Comparison of ENCODE assay signal across 15 mouse cellular contexts in genomic region chr8:47134736-47135135, GRCm38 (mm10).
A peak's percentile ranks its signal among the peaks of the same experiment; 100 is the strongest.
DNase-seq lines count a peak whose midpoint lies in the region; ATAC-seq and TF ChIP-seq lines count a peak whose summit lies in the region.
"Had no signal": no experiment of that assay in that cellular context is flagged by ENCODE, and none has a peak within 500 bp of the region (broad histone marks: within the 10 kb centered on the region; RNA-seq: fewer than 3 reads in every experiment).

No protein-coding gene starts in this region.

- 42% methylated on average over 11 of the region's 11 CpGs for WGBS in heart, postnatal 0 days
- WGBS in heart, embryonic 10.5 days = 45% methylated on average over 11 of the region's 11 CpGs
- 23% methylated on average over 11 of the region's 11 CpGs for WGBS in lung, embryonic 15.5 days
- 56% methylated on average over 11 of the region's 11 CpGs for WGBS in lung, adult 2 months
- 27% methylated on average over 11 of the region's 11 CpGs for WGBS in embryonic facial prominence, embryonic 11.5 days
- WGBS in limb, embryonic 15.5 days = 25% methylated on average over 11 of the region's 11 CpGs

- H3K36me3 ChIP-seq in heart, postnatal 0 days (replicated peaks; ENCODE audit: control insufficient read depth, insufficient read depth, low read length) = no peaks in the 10 kb centered on the region
- H3K36me3 ChIP-seq in heart, embryonic 10.5 days = no peaks in the 10 kb centered on the region
- no peaks in the 10 kb centered on the region for H3K36me3 ChIP-seq in lung, embryonic 15.5 days
- no peaks in the 10 kb centered on the region for H3K36me3 ChIP-seq in embryonic facial prominence, embryonic 11.5 days (replicated peaks; ENCODE audit: control insufficient read depth, insufficient read depth, low read depth, low read length)
- H3K36me3 ChIP-seq in limb, embryonic 15.5 days = no peaks in the 10 kb centered on the region
- H3K36me3 ChIP-seq: forebrain, embryonic 15.5 days; liver, embryonic 12.5 days had no signal

- no peak for TF ChIP-seq EP300 in heart, postnatal 0 days (IDR thresholded peaks at IDR 0.05; ENCODE audit: low read depth)

- no peak for TF ChIP-seq POLR2A in lung, adult 2 months (IDR thresholded peaks at IDR 0.05; ENCODE audit: borderline replicate concordance, extremely low read depth, low read depth, low read length)

- H3K9me3 ChIP-seq in heart, postnatal 0 days (replicated peaks; ENCODE audit: control insufficient read depth, low read length) = no peaks in the 10 kb centered on the region
- H3K9me3 ChIP-seq in heart, embryonic 10.5 days = no peaks in the 10 kb centered on the region
- no peaks in the 10 kb centered on the region for H3K9me3 ChIP-seq in lung, embryonic 15.5 days
- no peaks in the 10 kb centered on the region for H3K9me3 ChIP-seq in embryonic facial prominence, embryonic 11.5 days (replicated peaks; ENCODE audit: control insufficient read depth, low read length)
- no peaks in the 10 kb centered on the region for H3K9me3 ChIP-seq in limb, embryonic 15.5 days
- H3K9me3 ChIP-seq: forebrain, embryonic 15.5 days; liver, embryonic 12.5 days had no signal

- no peak for ATAC-seq in heart, postnatal 0 days (ENCODE audit: insufficient read depth, low read depth)
- ATAC-seq in lung, embryonic 15.5 days (ENCODE audit: borderline replicate concordance, extremely low read depth, low FRiP score, low TSS enrichment) = no peak
- ATAC-seq in embryonic facial prominence, embryonic 11.5 days (replicated peaks; ENCODE audit: insufficient number of reproducible peaks, low FRiP score, low TSS enrichment, low read depth) = peak; percentile 48; the same call in 1 of the 2 replicates
- ATAC-seq in limb, embryonic 15.5 days (ENCODE audit: insufficient number of reproducible peaks, low FRiP score, low TSS enrichment, low read depth) = no peak
- ATAC-seq: CD4-positive, CD25-positive, alpha-beta regulatory T cell, adult 4 months; forebrain, embryonic 15.5 days; liver, embryonic 12.5 days had no signal

- no peak for TF ChIP-seq CTCF in heart, postnatal 0 days (IDR thresholded peaks at IDR 0.05; ENCODE audit: low read depth)
- no peak for TF ChIP-seq CTCF in lung, adult 2 months (IDR thresholded peaks at IDR 0.05; ENCODE audit: insufficient read depth, low read length)

- DNase-seq in heart, postnatal 0 days (ENCODE audit: low spot score) = no peak
- DNase-seq in heart, embryonic 10.5 days (ENCODE audit: low spot score) = no peak
- DNase-seq in lung, adult 2 months = no peak
- DNase-seq in embryonic facial prominence, embryonic 11.5 days (ENCODE audit: low spot score) = peak; percentile 48
- no peak for DNase-seq in thymus, postnatal 10 days (ENCODE audit: low spot score in 2 of 2)
- DNase-seq in liver = no peak
- DNase-seq: cerebellum, adult 18-20 months; gastrocnemius, postnatal 14 days; thymus, adult 18-20 months had no signal

- H3K4me3 ChIP-seq in heart, postnatal 0 days (ENCODE audit: low read depth, low read length) = no peak overlapping the region
- H3K4me3 ChIP-seq in heart, embryonic 10.5 days = no peak overlapping the region
- H3K4me3 ChIP-seq in lung, embryonic 15.5 days = no peak overlapping the region
- no peak overlapping the region for H3K4me3 ChIP-seq in lung, adult 2 months (replicated peaks; ENCODE audit: extremely low read depth, low read depth, low read length)
- no peak overlapping the region for H3K4me3 ChIP-seq in embryonic facial prominence, embryonic 11.5 days (ENCODE audit: low read depth, low read length)
- H3K4me3 ChIP-seq in limb, embryonic 15.5 days = peak overlapping the region; percentile 21
- H3K4me3 ChIP-seq: forebrain, embryonic 15.5 days; left cerebral cortex, adult 2 months; liver, embryonic 12.5 days had no signal

- no peaks in the 10 kb centered on the region for H3K27me3 ChIP-seq in heart, postnatal 0 days (ENCODE audit: control insufficient read depth, insufficient read depth, low read length)
- H3K27me3 ChIP-seq in heart, embryonic 10.5 days (ENCODE audit: insufficient read depth, poor library complexity, severe bottlenecking) = no peaks in the 10 kb centered on the region
- peaks cover 8% of the 10 kb centered on the region; the same call in 1 of the 2 replicates for H3K27me3 ChIP-seq in lung, embryonic 15.5 days
- H3K27me3 ChIP-seq in embryonic facial prominence, embryonic 11.5 days (ENCODE audit: control insufficient read depth, insufficient read depth, low read length) = no peaks in the 10 kb centered on the region
- H3K27me3 ChIP-seq in limb, embryonic 15.5 days = no peaks in the 10 kb centered on the region
- H3K27me3 ChIP-seq: forebrain, embryonic 15.5 days had no signal

- H3K27ac ChIP-seq in heart, postnatal 0 days (ENCODE audit: low read depth) = no peak overlapping the region
- H3K27ac ChIP-seq in heart, embryonic 10.5 days = no peak overlapping the region
- H3K27ac ChIP-seq in lung, embryonic 15.5 days = no peak overlapping the region
- no peak overlapping the region for H3K27ac ChIP-seq in embryonic facial prominence, embryonic 11.5 days (replicated peaks; ENCODE audit: low read depth, low read length)
- H3K27ac ChIP-seq in limb, embryonic 15.5 days = no peak overlapping the region
- H3K27ac ChIP-seq: forebrain, embryonic 15.5 days; left cerebral cortex, adult 2 months; liver, embryonic 12.5 days had no signal

- no peak overlapping the region for H3K9ac ChIP-seq in heart, postnatal 0 days (replicated peaks; ENCODE audit: low read depth, low read length)
- no peak overlapping the region for H3K9ac ChIP-seq in lung, embryonic 15.5 days
- no peak overlapping the region for H3K9ac ChIP-seq in embryonic facial prominence, embryonic 11.5 days (replicated peaks; ENCODE audit: low read length)
- no peak overlapping the region for H3K9ac ChIP-seq in limb, embryonic 15.5 days
- H3K9ac ChIP-seq: forebrain, embryonic 15.5 days; liver, embryonic 12.5 days had no signal

- H3K4me2 ChIP-seq in heart, postnatal 0 days (ENCODE audit: low read depth, low read length) = peak overlapping the region; percentile 57
- H3K4me2 ChIP-seq in lung, embryonic 15.5 days = peak overlapping the region; percentile 55
- peak overlapping the region; percentile 11; the same call in 1 of the 2 replicates for H3K4me2 ChIP-seq in embryonic facial prominence, embryonic 11.5 days (ENCODE audit: low read depth, low read length)
- peak overlapping the region; percentile 42 for H3K4me2 ChIP-seq in limb, embryonic 15.5 days
- H3K4me2 ChIP-seq: forebrain, embryonic 15.5 days had no signal

- H3K4me1 ChIP-seq in heart, postnatal 0 days (ENCODE audit: control insufficient read depth, insufficient read depth) = peaks cover 8% of the 10 kb centered on the region; the same call in 1 of the 2 replicates
- H3K4me1 ChIP-seq in heart, embryonic 10.5 days = peaks cover 15% of the 10 kb centered on the region
- H3K4me1 ChIP-seq in lung, embryonic 15.5 days = peaks cover 15% of the 10 kb centered on the region; the same call in 1 of the 2 replicates
- peaks cover 3% of the 10 kb centered on the region; the same call in 1 of the 2 replicates for H3K4me1 ChIP-seq in lung, adult 2 months (ENCODE audit: control insufficient read depth, insufficient read depth, low read length)
- H3K4me1 ChIP-seq in embryonic facial prominence, embryonic 11.5 days (ENCODE audit: control insufficient read depth, insufficient read depth, low read length) = peaks cover 2% of the 10 kb centered on the region; the same call in 1 of the 2 replicates
- peaks cover 15% of the 10 kb centered on the region for H3K4me1 ChIP-seq in limb, embryonic 15.5 days
- H3K4me1 ChIP-seq: forebrain, embryonic 15.5 days; liver, embryonic 12.5 days had no signal
